Mouse (Mus musculus): ENCODE results near the gene Plod1.

Plod1 gene

DNA sequence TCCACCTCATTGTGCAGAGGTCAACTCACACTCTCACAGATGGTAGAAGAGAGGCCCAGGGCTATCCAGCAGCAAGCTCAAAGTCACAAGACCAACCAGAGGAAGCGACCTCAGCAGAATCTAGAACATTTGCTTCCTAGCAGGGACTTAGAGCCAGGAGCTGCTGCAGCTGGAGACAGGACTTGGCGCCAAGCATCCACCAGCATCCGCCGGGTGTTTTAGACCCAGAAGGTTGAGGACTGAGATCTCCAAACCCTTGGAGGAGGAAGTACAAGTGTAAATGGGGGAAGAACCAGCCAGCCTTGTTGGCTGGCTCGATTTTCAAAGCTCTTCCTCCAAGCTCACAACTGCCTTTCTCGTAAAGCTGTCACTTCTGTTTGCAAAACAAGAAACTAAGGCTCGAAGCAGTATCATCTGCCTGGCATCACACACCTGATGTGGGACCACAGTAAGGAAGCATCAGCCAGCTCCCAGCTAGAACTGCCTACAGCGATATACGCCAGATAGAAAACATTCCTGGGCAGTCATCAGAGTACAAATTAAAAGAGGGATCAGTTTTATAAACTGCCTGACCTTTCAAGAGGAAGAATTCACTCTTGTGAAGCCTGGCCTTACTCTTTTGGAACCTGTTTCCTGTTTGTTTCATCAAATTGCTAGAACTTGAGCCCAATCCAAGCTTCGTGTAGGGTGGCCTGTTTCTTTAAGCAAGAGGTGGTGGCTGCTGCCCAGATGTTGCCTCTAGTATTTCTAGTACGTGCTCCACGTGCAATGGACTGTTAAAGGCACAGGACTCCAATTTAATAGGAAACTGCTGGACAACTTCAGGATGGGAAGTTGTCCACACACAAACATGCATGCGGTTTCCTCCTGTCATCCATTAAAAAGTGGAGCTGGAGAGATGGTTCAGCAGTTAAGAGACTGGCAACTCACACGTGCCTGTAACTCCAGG lies 1.9 kb upstream of the Plod1 start:
- intact Hi-C loops (cut with DNase I), result no loop called here

DNA sequence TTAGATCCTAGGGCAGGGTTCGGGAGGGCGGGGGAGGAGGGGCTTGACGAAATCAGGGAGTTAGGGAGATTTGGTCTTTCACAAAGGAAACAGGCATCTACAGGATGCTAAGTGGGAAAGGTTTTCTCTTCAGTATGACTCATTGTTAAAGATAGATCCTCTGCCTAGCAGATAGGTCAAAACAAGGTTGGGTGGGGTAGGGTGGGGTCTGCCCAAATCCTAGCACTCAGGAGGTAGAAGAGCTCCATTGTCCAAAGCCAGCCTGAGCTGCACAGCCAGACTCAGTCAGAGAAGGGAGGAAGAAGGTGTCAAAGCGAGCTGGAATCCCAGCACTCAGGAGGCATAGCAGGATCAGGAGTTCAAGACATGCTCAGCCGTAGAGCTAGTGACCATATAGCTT lies 919 bp upstream of the Plod1 start:
- intact Hi-C loops (cut with DNase I), result no loop called here

GRCm38 (mm10) chr4:147937021-147937420 lies 454 bp upstream of the Plod1 start:
- intact Hi-C loops (cut with DNase I), result no loop called here

DNA sequence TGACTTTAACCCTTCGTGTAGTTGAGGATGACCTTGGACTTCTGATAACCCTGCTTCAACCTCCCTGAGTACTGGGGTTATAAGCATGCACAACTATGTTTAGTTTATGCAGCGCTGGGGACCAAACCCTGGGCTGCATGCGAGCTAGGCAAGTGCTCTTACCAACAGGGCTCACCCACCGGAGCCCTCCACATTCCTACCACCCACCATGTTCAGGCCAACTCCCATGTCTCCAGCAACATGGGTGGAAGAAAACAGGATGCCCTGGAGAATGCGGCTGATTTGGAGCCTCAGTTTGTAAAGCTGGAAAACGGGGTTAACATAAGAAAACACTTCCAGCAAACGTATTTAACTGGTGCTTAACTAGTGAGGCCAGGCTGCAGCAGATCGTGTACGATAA lies 663 bp downstream of the Plod1 start:
- intact Hi-C loops (cut with DNase I), result no loop called here

GRCm38 (mm10) chr4:147934611-147935010 lies 2.0 kb downstream of the Plod1 start:
- intact Hi-C loops (cut with DNase I), result no loop called here

DNA sequence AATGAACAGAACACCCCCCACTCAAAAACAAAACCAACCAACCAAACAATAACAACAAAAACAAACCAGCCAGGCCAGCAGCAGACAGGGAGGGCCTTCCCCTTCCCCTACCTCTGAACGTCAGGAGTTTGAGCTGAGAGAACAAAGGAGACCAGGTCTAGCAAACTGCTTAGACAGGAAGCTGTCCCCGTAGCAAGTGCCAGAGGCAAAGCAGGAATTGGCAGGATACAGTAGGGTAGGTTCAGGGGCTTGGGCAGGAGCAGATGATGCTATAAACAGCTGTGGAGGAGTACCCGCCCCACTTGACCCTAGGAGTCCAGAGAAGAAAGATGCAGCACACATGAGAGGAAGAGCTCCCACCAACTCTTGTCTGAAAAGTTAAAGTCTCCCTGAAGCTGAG lies 2.4 kb downstream of the Plod1 start:
- intact Hi-C loops (cut with DNase I), result no loop called here

DNA sequence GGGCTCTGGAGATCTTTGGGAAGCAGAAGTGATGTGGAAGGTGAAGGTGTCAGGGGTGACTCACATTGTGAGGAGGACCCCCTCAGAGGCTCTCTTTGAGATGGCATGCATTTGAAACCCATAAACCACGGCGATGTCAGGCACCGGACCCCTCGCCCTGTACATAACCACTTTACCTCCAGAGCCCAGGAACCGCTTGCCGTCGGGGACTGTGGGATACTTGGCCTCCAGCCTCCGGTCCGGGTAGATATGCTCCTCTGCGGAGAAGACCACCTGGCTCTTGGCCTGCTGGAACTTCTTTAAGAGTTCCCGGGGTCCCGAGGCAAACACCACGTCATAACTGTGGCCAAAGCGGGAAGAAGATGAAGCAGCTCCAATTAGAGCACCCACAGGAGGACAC lies 5.6 kb downstream of the Plod1 start:
- intact Hi-C loops (cut with DNase I), result no loop called here

- intact Hi-C loops (cut with DNase I), result no loop called here
These were observed 8.0 kb downstream of the Plod1 start for GRCm38 (mm10) chr4:147928540-147928939.

DNA sequence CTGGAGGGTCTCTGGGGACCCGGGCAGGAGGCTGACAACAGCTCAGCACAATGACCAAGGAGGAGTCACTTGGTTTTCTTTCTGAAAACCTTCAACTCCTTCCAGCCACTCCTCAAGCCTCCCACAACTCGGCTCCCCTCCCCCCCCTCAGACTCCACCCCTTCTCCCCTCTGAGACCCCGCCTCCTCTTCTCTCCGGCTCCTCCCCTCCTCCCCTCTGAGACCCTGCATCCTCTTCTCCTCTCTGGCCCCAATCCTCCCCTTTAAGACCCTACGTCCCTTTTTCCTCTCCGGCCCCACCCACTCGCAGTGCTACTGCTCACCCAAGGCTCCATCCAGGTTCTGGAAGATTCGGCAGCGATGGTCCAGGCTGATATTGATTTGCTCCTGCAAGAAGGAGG lies 8.4 kb downstream of the Plod1 start:
- intact Hi-C loops (cut with DNase I), result no loop called here

- intact Hi-C loops (cut with DNase I), result no loop called here
These were observed 8.9 kb downstream of the Plod1 start for GRCm38 (mm10) chr4:147927705-147928104.

GRCm38 (mm10) chr4:147922341-147922740 lies 14.2 kb downstream of the Plod1 start:
- intact Hi-C loops (cut with DNase I), result no loop called here

GRCm38 (mm10) chr4:147920973-147921372 lies 15.6 kb downstream of the Plod1 start:
- intact Hi-C loops (cut with DNase I), result no loop called here

GRCm38 (mm10) chr4:147918459-147919121 lies 18.0 kb downstream of the Plod1 start:
- intact Hi-C loops (cut with DNase I), result no loop called here

DNA sequence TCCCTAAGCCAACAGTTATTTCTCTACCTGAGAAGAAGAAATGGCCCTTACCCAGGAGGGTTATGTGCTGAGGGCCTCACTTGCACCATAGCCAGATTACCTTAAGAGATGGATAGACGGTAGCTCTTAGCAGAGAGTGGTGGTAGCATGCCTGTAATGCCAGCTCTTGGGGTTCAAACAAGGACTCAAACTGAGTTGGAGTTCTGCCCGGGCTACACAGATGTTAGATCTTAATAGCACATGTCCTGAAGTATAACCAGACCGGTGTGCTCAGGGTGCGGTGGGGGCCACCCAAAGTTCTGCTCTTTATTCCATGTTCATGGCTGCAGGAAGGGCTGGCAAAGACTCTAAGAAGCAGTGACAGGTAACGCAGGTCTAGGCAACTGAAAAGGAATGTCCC lies 27.1 kb downstream of the Plod1 start:
- intact Hi-C loops (cut with DNase I), result no loop called here

GRCm38 (mm10) chr4:147906230-147906629 lies 30.3 kb downstream of the Plod1 start:
- intact Hi-C loops (cut with DNase I), result no loop called here

- intact Hi-C loops (cut with DNase I), result no loop called here
These were observed 31.4 kb downstream of the Plod1 start for GRCm38 (mm10) chr4:147905090-147905659.

DNA sequence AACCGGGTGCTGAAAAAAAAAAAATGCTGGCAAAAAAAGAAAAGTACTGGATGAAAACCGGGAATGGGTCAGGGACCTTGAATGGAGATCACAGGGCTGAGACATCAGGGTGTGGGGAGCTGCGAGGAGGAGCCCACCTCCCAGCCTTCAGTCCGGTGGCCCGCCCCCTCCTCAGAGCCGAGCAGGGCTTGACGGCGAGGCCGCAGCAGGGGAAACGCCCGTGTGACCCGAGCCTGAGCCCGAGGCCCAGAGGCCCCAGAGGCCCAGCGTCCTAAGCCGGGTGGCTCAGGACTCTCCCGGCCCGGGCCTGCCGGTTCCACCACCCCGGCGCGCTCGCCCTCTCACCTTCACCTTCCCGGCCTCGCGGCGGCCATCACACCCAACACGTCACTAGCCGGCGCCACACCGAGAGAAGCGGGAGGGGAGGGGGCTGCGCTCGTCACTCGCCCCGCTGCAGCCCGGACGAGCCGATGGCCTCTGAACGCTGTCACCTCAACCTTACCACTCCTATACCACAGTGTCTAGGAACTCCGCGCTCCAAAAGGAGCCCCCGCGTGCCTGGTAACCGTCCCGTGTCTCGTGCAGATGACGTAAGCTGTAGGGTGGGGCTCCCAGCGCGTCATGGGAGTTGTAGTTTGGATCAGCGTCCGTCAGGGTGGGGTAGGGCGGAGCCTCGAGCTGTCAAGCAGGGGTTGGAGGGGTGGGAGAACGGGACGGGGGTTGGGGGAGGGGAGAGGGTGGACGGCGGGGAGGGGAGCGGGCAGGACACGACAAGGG lies 32.1 kb downstream of the Plod1 start, which contains the start of gene Mfn2:
Gene Mfn2 (minus strand): TSS at position 392 of the 777 bp plus-strand sequence.
- intact Hi-C loops (cut with DNase I), result no loop called here

- intact Hi-C loops (cut with DNase I), result no loop called here
These were observed 33.0 kb downstream of the Plod1 start for GRCm38 (mm10) chr4:147903601-147904000.

- intact Hi-C loops (cut with DNase I), result no loop called here
These were observed 33.6 kb downstream of the Plod1 start for GRCm38 (mm10) chr4:147902906-147903500.

GRCm38 (mm10) chr4:147900452-147900851 lies 36.1 kb downstream of the Plod1 start:
- intact Hi-C loops (cut with DNase I), result no loop called here

GRCm38 (mm10) chr4:147897348-147897747 lies 39.2 kb downstream of the Plod1 start:
- intact Hi-C loops (cut with DNase I), result no loop called here
